ENCODE assay signal across 8 mouse cellular contexts in the genomic region with DNA sequence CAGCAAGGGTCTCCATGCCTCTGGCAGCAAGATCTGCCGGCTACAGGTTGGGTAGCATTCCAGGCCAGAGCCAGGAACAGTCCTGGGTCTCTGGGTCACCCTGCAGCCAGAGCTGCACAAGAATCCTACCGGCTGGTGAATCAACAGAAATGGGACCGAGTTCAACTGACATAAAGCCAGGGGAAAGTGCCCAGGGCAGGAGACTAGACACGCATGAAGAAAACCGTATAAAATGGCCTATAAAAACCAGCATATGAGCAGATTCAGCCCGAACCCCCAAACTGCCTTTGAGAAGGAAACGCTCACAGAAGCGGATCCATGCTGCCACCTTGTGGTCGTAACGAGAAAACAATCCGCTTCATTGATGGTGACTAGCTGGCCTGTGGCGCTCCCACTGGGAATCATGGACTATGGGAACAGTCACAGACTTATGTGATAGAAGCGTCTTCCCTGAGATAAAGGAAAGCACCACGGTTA. TPM values are rescaled to one million over a fixed set of nuclear protein-coding genes. Genes with fewer than 3 reads are reported as not detected.
A peak's percentile ranks its signal among the peaks of the same experiment; 100 is the strongest.
DNase-seq lines count a peak whose midpoint lies in the region; ATAC-seq lines count a peak whose summit lies in the region.

No protein-coding gene starts in this region.

- peaks cover 4% of the 10 kb centered on the region for H3K4me1 ChIP-seq in intestine, embryonic 16.5 days (ENCODE audit: control insufficient read depth, insufficient read depth, low read length)

- 3% methylated on average over 14 of the region's 14 CpGs for WGBS in intestine, embryonic 16.5 days

- intact Hi-C loops in left cerebral cortex, postnatal 25 days (cut with DNase I): loop anchor here (1.0 to 2.0 kb wide), 2 partner anchors 39 to 167 kb away; a partner anchor contains a TSS

- peak overlapping the region; percentile 66 for H3K4me2 ChIP-seq in intestine, embryonic 16.5 days (ENCODE audit: low read depth, low read length)

- peak; percentile 85 for DNase-seq in CD4-positive, CD25-positive, alpha-beta regulatory T cell, adult 2 months (ENCODE audit: low read depth, low spot score)
- peak; percentile 79 for DNase-seq in embryo, embryonic 9.5 days (ENCODE audit: extremely low spot score)
- peak; percentile 45 to 72 for DNase-seq in gastrocnemius, postnatal 4 days (ENCODE audit: low spot score in 2 of 2)
- DNase-seq in left cerebral cortex, postnatal 25 days (ENCODE audit: low spot score in 2 of 2): peak; percentile 92 to 96
- peak; percentile 91 for DNase-seq in mesoderm, embryonic 11.5 days (ENCODE audit: low read depth, low spot score)
- peak; percentile 86 for DNase-seq in right cerebral cortex, postnatal 25 days

- H3K4me3 ChIP-seq in intestine, embryonic 16.5 days (ENCODE audit: low read length): peak overlapping the region; percentile 23

- H3K9ac ChIP-seq in intestine, embryonic 16.5 days (ENCODE audit: low read depth, low read length): peak overlapping the region; percentile 62

- no peaks in the 10 kb centered on the region for H3K27me3 ChIP-seq in intestine, embryonic 16.5 days (replicated peaks; ENCODE audit: control insufficient read depth, insufficient read depth, low read length)

- H3K36me3 ChIP-seq in intestine, embryonic 16.5 days (ENCODE audit: control insufficient read depth, insufficient read depth, low read length): no peaks in the 10 kb centered on the region

- H3K27ac ChIP-seq in intestine, embryonic 16.5 days (ENCODE audit: low read length): peak overlapping the region; percentile 77

- ATAC-seq in CD4-positive, CD25-positive, alpha-beta regulatory T cell, adult 4 months: no peak
- ATAC-seq in intestine, embryonic 16.5 days: peak; percentile 73

- no peaks in the 10 kb centered on the region for H3K9me3 ChIP-seq in intestine, embryonic 16.5 days (ENCODE audit: control insufficient read depth, low read length)

RNA-seq across cellular contexts. Expression of a gene that starts 15.4 kb away (rescaled TPM):
- polyA plus RNA-seq in CD4-positive, CD25-positive, alpha-beta regulatory T cell, adult 4 months (2017; shearing (Covaris generic)): under 1 TPM; 0.65 to 0.67 TPM
- total RNA-seq in gastrocnemius, postnatal 4 days (2021): 1 to 10 TPM; 6.4 to 7.9 TPM
- 0.40 and 0.70 TPM in 2 replicates for polyA plus RNA-seq in intestine, embryonic 16.5 days (2015; fragmentation: Nextera tagmentation; extraction: Ambion mirVana)
- total RNA-seq in left cerebral cortex, postnatal 25 days (2021): 10 to 100 TPM; 23.3 to 25.1 TPM

RNA-seq across cellular contexts. Expression of a gene that starts 30.0 kb away (rescaled TPM):
- 1 to 10 TPM; 1.3 to 2.6 TPM for polyA plus RNA-seq in CD4-positive, CD25-positive, alpha-beta regulatory T cell, adult 4 months (2017; shearing (Covaris generic))
- 10 to 100 TPM; 43.3 to 46.9 TPM for total RNA-seq in gastrocnemius, postnatal 4 days (2021)
- polyA plus RNA-seq in intestine, embryonic 16.5 days (2015; fragmentation: Nextera tagmentation; extraction: Ambion mirVana): 140 and 155 TPM in 2 replicates
- total RNA-seq in left cerebral cortex, postnatal 25 days (2021): 10 to 100 TPM; 45.3 to 47.3 TPM

RNA-seq across cellular contexts. Expression of a gene that starts 30.0 kb away (rescaled TPM):
- polyA plus RNA-seq in CD4-positive, CD25-positive, alpha-beta regulatory T cell, adult 4 months (2017; shearing (Covaris generic)): 10 to 100 TPM; 35.0 to 38.4 TPM
- 10 to 100 TPM; 33.2 to 35.1 TPM for total RNA-seq in gastrocnemius, postnatal 4 days (2021)
- 63.8 and 72.2 TPM in 2 replicates for polyA plus RNA-seq in intestine, embryonic 16.5 days (2015; fragmentation: Nextera tagmentation; extraction: Ambion mirVana)
- total RNA-seq in left cerebral cortex, postnatal 25 days (2021): 10 to 100 TPM; 50.9 to 53.8 TPM

RNA-seq across cellular contexts. Expression of a gene that starts 39.7 kb away (rescaled TPM):
- not detected for polyA plus RNA-seq in CD4-positive, CD25-positive, alpha-beta regulatory T cell, adult 4 months (2017; shearing (Covaris generic))
- under 1 TPM in 1 of 2 experiments, not detected in 1; 0.08 TPM for total RNA-seq in gastrocnemius, postnatal 4 days (2021)
- polyA plus RNA-seq in intestine, embryonic 16.5 days (2015; fragmentation: Nextera tagmentation; extraction: Ambion mirVana): 106 and 225 TPM in 2 replicates
- total RNA-seq in left cerebral cortex, postnatal 25 days (2021): under 1 TPM; 0.30 to 0.55 TPM
